Mouse (Mus musculus): ENCODE results near the gene Flnb.

DNA sequence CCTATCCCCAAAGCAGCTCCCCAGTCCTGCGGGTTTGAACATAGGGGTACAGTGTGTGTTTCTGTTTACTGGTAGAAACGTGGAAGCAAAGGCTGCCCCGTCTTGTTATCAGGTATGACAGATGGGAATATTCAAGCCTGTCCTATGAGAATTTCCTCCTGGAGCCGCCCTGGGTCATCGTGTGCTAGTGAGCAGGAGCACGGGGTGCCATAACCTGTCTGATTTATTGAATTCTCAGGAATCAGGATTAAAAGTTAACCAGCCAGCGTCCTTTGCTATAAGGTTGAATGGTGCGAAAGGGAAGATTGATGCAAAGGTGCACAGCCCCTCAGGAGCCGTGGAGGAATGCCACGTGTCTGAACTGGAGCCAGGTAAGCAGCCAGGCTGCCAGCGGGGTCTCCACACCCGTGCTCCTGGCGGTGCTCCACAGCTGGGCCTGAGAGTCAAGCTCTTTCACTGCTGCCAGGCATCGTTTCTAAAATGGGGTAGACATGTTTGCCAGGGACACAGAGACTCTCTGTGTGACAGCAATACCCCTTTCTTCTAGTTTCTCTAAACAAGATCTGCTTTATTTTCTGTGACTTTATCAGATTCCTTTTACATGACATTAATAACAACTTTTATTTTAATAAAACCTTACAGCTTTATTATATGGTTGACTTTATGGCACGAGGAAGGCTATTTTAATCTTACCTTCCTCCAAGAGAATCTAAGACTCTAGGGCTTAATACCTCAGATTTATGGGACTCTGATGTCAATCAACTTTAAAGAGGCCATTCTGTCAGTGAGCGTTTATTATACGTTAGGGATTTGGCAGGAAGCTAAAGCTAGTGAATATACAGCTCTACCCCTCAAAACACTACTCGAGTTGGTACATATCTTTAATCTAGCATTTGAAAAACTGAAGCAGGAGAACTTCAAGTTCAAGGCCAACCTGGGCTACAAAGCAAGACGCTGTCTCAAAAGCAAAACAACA lies 121.3 kb downstream of the Flnb start:
- TF ChIP-seq CTCF (IDR thresholded peaks at IDR 0.05; ENCODE audit: low read depth, low read length) (no peak), POLR2A (IDR thresholded peaks at IDR 0.05; ENCODE audit: insufficient read depth, low read length) (no peak)

Data from ES-Bruce4 (cell line).